Mouse (Mus musculus) right cerebral cortex, postnatal 14 days (tissue): Measurements from ENCODE around the gene Tspan18.

Source experiments
- DNase-seq: peaks from one replicate; pipeline ENCODE4 v3.0.0; 2022

Gene Tspan18

GRCm38 (mm10) chr2:93333817-93334731, at the start of gene Tspan18:
Gene Tspan18 (minus strand): TSS chr2:93334505.
- DNase-seq: peak; percentile 65

- no peak for DNase-seq
Measured at GRCm38 (mm10) chr2:93383831-93384230, 49.5 kb upstream of the Tspan18 start.

GRCm38 (mm10) chr2:93380680-93381089, 46.4 kb upstream of the Tspan18 start:
- no peak for DNase-seq

DNA sequence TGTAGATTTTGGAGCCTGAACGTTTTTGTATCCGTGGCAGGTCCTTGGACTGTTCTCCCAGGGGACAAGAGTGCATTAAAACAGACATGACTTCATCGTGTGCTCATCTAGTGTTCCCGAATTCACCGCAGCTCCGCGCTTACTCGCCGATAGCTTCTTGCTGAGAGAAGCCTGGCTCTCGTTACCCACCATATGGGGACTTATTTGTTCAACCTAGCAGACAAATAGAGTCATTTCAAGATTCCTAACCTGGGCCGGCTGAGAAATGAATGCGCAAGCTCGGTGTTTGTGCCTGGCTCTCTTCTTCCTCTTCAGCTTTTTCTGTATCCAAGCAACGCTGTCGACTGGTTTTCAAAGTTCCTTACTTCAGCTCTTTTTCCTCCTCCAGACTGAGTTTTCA, 43.5 kb upstream of the Tspan18 start:
- DNase-seq: no peak

- no peak for DNase-seq
Measured at GRCm38 (mm10) chr2:93377157-93377556, 42.9 kb upstream of the Tspan18 start.

- DNase-seq: no peak
Measured at GRCm38 (mm10) chr2:93372872-93373271, 38.6 kb upstream of the Tspan18 start.

GRCm38 (mm10) chr2:93372097-93372571, 37.8 kb upstream of the Tspan18 start:
- no peak for DNase-seq

DNA sequence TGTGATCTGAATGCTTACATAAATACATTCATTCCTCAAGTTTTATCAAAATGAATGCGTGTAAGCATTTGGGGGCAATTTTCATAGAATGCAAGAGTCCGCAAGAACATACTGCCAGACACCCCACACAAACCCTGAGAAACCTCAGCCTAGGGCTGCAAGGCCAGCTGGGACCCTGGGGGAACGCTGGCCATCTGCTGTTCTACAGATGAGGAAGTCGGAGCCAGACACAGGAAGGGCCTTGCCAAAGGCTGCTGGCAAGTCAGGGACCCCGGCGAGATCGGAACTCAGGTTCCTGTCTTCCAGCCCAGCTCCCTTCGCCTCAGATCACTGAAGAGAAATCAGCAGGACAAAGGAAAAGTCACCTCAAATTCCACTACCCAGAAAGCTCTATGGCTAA, 34.6 kb upstream of the Tspan18 start:
- DNase-seq: no peak

DNA sequence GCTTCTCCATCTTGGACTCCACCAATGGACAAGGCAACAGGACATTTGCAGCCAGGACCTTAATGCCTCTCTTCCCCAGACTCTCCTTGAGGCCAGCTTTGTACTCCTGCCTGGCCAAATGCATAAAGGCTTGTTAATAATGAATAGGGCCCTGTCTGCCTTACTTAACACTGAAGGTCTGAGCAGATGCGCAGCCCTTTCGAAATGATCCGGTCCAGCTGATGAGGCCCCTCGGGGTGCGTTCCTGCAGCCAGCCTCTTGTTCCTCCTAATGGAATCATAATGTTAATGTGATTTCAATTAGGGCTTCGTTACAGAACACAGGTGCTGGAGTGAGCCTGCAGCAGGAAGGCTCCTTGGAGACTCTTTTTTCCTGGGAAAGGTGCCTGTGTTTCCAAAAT, 33.7 kb upstream of the Tspan18 start:
- DNase-seq: no peak

GRCm38 (mm10) chr2:93365411-93365810, 31.1 kb upstream of the Tspan18 start:
- no peak for DNase-seq

DNA sequence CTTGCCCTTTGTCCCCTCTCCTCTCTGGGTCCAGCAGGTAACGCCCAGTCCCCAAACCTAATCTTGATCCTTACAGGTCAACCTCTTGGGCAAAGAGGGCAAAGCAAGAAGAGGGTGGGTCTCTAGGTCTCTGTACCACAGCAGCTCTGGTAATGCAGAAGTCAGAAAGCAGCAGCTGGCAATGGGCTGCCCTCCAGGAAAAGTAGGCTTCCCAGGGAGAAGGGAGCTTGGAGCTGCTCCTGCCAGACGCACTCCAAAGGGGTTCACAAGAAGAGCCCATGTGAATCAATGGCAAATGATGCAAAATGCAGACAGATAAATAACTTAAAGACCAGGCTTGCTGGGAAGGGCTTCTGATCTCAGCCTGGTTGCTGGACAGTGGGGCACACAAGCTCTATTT, 30.6 kb upstream of the Tspan18 start:
- no peak for DNase-seq

- no peak for DNase-seq
Measured at GRCm38 (mm10) chr2:93361454-93361853, 27.1 kb upstream of the Tspan18 start.

GRCm38 (mm10) chr2:93360310-93360709, 26.0 kb upstream of the Tspan18 start:
- no peak for DNase-seq

- DNase-seq: no peak
Measured at GRCm38 (mm10) chr2:93357391-93357790, 23.1 kb upstream of the Tspan18 start.

GRCm38 (mm10) chr2:93355845-93356244, 21.5 kb upstream of the Tspan18 start:
- DNase-seq: no peak

DNA sequence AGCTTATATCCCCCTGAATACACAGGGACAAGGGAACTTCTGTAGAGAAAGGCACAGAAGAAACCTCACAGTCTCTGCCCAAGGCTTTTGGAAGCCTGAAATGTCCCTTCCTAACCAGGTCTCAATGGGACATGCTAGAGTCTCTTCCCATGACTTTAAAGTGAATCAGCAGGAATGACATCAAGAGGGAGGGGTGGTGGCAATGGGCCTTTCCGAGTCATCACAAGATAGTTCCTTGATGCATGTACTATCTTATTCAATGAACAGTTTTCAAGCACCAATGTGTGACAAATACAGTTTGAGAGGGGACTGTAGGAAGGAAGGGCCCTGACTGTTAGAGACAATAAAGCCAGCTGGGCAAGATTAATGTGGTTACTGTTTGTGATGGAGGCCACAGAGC, 20.3 kb upstream of the Tspan18 start:
- no peak for DNase-seq

GRCm38 (mm10) chr2:93353725-93354124, 19.4 kb upstream of the Tspan18 start:
- no peak for DNase-seq

- DNase-seq: no peak
Measured at GRCm38 (mm10) chr2:93352915-93353685, 18.8 kb upstream of the Tspan18 start.

DNA sequence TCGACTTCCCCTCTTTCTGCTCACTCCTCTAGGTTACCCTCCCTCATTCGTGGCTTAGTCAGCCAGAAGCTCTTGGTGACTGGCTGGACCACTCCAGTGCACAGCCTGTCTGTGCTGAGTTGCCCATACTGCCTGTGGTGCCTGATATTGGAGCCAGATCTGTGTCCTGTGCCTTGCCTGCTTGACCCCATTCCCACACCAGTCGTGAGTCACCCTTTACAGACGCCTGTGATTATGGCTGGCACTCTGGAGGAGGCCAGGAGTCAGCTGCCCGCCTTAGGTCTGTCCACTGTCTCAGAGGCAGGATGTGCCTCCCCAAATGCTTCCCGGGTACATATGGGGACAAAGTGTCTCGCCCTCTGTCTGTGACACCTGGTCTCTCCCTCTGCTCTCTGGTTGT, 17.0 kb upstream of the Tspan18 start:
- DNase-seq: no peak

- DNase-seq: no peak
Measured at GRCm38 (mm10) chr2:93347018-93347417, 12.7 kb upstream of the Tspan18 start.

DNA sequence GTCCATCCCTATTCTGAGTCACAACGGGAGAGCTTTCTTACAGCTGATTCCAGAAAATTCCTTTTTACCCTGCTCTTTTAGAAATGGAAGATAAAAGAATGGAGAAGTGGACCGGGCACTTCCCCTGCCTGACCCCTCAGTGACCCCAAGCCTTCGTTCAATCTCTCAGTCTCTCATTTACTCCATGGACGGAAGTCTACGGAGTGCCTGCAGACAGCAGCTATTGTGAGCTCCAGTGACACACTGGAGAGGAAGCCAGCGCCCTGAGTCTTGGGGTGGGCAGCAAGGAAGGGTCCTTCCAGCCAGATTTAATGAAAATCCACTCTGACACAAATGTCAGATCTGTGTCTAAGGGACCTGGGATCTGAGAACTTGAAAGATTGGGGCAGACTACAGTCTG, 12.3 kb upstream of the Tspan18 start:
- DNase-seq: no peak

- no peak for DNase-seq
Measured at GRCm38 (mm10) chr2:93345663-93346268, 11.5 kb upstream of the Tspan18 start.

DNA sequence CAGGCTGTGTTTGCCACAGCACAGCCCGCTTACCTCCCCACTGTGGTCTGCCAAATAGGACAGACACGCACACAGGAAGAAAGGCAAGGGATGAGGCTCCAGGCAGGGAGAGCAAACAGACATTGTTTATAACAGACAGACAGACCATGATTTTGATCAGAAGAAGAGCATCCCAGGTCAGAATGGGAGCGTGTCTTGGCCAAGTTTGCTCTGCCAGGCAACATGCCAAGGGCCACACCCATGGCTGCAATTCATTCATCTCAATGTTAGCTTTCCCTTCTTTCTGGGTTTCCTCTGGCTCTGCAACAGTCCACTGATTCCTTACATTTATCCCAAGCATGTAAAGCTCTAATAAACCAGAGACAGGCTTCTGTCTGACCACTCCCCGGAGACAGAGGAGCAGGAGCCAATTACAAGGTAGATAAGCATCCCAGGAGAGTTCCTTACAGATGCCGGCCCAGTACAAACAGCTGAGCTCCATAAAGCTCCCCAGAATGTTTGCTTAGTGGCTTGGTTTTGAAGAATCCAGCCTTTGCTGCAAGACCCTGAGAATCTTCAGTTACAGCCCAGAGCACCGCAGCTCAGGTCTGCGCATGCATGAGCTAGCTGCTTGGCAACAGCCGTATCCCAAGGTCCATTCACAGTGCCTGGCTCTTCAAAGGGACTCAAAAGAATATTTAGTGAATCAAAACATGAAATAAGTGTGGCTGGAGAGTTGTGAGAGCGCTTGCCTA, 5.2 kb upstream of the Tspan18 start:
- no peak for DNase-seq
